Mouse (Mus musculus) bone marrow macrophage, adult 2 months (primary cell): ENCODE results near the gene Ap3m1.

Experiments
- CTCF ChIP-seq: IDR thresholded peaks from 2 replicates; pipeline ENCODE4 v1.5.1; 2012; ENCODE audit warnings: low read depth, mild to moderate bottlenecking, low read length, moderate library complexity
- POLR2A ChIP-seq: IDR thresholded peaks from 2 replicates; pipeline ENCODE4 v1.6.1; 2012; ENCODE audit warnings: mild to moderate bottlenecking, low read depth, low read length, borderline replicate concordance

DNA sequence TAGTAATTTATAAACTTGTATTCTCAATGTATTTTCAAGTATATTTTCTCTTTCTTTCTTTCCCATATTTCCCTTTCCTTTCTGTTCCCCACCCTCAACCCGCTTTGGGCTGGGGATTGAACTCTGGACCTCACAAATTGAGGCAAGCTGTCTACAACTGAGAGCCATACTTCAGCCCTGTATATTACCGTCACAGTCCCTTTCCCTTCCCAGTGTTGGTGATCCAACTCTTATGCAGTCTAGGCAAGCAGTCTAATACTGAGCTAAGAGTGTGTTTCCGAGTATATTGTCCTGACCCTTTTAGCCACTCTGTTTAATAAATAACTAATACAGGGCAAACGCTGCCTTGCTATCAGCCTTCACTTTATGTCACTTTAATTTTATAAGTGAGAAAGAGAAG, 52.7 kb downstream of the Ap3m1 start:
- TF ChIP-seq CTCF: no peak
- no peak for TF ChIP-seq POLR2A
